Mouse (Mus musculus) natural killer cell, adult 2 months (primary cell): ENCODE measurements around the gene Cyp2c68.
"Not testable (repeated sequence)": the region's sequence is repeated elsewhere in the genome, so short reads cannot be mapped to it uniquely, and the experiment has no call there.

Experiments
- DNase-seq, 2 experiments: peaks; one replicate each; pipeline ENCODE4 v3.0.0; 2022; ENCODE audit warnings: low spot score in 2 of 2

Cyp2c68 gene

DNA sequence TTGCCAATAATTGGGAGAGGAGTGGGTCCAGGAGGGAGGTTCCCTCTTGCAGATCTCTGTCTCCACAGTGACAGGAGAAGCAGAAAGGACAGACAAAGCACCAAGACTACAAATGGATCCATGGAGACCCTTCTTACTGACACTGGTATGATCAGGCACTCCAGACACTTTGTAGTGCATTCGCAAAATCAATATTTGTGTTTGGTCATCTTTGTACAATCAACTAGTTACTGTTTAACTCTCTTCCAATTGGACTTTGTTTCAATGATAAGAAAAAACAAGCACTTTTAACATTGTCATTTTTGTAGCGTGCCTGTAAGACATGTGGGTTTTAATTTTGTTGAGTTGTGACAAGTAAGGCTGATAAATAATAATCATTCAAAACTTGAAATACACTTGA, at the start of gene Cyp2c68:
Gene Cyp2c68 (minus strand): TSS at position 135 of the 400 bp plus-strand sequence.
- no peak for DNase-seq

DNA sequence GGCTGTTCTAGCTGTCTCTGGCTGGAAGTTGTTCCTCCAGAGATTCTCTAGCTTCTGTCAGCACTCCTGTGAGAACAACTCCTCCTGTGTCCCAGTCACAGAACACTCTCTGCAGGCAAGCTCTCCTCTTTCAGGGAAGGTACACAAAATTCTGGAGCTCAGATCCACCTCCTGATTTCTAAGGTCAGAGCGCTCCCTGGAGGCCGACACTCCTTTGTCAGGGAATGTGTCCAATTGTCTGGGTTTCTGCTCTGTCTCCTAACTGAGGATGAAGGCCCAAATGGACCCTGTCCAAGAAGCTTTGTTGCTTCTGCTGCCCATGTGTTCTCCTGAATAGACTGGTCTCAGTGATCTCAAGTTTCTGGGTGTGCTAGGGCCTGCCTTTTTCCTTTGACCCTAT, 44.6 kb upstream of the Cyp2c68 start:
- not testable (repeated sequence) for DNase-seq

DNA sequence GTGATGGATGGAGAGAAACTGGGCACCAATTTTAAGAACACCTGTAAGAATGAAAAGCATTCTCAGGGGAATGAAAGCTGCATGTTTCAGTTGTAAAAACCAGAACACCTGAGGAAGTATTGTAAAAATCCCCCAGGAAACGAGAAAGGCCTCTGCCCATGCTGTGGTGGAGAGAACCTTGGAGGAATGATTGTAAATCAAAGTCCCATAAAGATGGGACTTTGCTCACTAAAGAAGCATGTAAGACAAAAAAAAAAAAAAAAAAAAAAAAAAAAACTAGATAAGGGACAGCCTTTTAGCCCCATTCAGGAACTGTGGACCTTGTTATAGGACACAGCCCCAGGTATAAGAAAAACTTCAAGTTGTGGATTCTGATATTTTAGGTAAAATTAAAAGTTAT, 4.5 kb upstream of the Cyp2c68 start:
- no peak for DNase-seq

DNA sequence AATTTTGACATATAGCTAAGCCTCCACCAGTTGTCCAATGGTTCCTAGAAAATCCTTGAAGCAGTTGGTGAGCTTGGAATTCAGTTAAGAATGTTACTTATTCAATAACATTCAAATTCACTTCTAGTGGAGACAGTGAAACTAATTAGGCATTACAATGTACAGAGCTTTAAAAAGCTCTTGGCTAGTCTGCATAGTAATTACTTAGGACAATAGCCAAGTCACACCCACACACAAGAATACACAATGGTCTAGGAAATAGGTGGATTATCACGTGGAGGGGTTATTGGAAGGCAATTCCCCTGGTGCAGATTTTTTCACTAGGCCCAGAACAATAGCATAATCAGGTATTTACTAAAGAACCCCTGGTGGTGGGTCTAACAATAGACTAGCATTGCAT, 3.5 kb upstream of the Cyp2c68 start:
- not testable (repeated sequence) for DNase-seq

DNA sequence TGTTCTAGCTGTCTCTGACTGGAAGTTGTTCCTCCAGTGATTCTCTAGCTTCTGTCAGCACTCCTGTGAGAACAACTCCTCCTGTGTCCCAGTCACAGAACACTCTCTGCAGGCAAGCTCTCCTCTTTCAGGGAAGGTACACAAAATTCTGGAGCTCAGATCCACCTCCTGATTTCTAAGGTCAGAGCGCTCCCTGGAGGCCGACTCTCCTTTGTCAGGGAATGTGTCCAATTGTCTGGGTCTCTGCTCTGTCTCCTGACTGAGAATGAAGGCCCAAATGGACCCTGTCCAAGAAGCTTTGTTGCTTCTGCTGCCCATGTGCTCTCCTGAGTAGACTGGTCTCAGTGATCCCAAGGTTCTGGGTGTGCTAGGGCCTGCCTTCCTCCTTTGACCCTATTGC, 29.7 kb downstream of the Cyp2c68 start:
- not testable (repeated sequence) for DNase-seq

DNA sequence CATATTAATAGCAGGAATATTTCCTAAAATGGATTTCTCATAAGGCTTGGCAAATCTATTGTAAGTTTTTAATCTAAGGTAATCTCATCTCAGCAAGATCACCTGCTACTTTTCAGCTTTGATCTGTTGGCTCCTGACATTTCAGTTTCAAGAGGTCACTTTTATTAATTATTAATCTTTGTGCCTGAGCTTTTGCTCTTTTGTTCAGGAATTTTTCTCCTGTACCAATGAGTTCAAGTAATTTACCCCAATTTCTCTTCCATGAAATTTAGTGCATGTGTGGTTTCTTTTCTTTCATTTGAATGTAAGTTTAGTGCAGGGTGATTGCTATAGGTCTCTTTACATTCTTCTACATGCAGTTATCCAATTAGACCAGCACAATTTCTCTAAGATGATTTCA, 75.2 kb downstream of the Cyp2c68 start:
- not testable (repeated sequence) for DNase-seq

DNA sequence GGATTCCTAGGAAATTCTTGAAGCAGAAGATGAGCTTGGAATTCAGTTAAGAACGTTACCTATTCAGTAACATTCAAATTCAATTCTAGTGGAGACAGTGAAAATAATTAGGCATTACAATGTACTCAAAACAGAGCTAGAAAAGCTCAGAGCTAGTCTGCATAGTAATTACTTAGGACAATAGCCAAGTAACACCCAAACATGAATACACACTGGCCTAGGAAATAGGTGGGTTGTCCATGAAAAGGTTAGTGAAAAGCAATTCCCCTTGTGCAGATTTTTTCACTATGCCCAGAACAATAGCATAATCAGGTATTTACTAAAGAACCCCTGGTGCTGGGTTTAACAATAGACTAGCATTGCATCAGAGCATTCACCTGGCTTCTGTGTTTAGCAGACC, 88.5 kb downstream of the Cyp2c68 start:
- DNase-seq, result no peak

DNA sequence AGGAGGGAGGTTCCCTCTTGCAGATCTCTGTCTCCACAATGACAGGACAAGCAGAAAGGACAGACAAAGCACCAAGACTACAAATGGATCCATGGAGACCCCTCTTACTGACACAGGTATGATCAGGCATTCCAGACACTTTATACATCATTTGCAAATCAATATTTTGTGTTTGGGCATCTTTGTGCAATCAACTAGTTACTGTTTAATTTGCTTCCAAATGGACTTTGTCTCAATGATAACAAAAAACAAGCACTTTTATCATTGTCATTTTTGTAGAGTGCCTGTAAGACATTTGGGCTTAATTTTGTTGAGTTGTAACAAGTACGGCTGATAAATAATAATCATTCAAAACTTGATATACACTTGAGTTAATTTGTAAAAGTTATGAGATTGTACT, 91.9 kb downstream of the Cyp2c68 start, which contains the start of gene Cyp2c67:
Gene Cyp2c67 (minus strand): TSS at position 114 of the 400 bp plus-strand sequence.
- no peak for DNase-seq

DNA sequence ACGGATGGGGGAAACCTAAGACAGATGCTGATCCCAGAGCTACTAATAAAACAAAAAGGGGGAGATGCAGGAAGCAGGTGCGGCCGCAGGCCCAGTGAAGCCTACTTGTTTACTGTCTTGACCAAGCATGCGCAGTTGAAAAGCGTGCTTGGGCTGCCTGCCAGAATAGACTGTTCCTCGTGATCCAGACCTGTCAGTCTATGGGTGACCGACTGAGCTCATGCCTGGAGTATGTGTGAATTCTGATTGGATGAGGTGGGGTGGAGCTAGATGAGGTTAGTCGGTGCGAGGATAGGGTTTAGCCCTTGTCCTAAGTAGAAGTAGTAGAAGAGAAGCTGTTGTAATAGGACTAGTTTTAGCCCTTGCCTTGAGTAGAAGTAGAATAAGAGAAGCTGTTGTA, 93.3 kb downstream of the Cyp2c68 start:
- DNase-seq, result no peak

DNA sequence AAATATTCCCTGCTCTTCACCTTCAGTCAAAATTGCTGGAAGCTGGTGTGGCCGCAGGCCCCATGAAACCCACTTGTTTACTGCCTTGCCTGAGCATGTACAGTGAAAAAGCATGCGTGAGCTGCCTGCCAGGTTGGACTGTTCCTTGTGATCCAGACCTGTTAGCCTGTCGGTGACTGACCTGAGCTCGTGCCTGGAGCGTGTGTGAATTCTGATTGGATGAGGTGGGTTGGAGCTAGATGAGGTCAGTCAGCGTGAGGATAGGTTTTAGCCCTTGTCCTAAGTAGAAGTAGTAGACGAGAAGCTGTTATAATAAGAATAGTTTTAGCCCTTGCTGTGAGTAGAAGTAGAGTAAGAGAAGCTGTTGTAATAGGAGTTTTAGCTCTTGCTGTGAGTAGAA, 96.3 kb downstream of the Cyp2c68 start:
- not testable (repeated sequence) for DNase-seq
